Mouse (Mus musculus): ENCODE results near the gene Gga1.

DNA sequence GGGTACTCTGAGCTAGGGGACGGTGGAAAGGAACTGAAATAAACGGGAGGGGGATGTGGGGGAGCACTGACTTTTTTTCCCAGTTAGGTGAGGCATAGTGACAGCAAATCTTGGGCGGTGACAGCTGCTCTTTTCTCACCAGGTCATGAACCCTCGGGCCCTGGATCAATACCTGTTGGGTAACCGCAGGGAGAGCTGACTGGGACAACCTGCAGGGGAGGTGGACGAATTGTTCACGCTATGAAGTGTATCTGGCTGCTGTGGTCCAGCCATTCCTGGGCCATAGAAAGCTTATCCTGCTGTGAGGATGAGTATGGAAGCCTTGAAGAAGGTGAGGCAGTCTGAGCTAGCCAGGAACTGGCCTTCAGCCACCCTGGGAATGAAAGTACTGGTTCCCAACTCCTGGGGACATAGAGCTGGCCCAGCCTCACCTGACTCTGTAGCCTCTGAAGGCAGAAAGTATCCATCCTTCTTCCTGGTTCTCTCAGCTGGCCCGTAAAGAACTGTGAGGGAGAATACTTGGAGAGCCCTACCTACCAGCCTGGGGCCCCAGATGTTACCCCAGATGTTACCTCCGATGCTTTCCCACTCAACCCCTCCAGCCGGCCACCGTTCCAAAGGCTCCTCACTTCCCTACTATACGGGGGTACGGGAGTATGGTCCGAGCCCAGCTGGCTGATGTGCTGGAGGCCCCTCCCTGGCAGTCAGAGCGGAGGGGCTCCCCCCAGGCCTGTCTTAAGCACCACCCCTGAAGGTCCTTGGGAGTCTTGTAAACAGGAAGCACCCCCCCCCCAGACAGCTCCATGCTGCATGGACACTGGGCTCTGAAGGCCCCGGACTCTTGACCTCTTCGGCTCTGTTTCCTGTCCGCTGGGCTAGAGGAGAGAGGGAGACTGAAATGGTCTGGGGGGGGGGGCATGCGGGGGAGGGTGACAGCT is 45.0 kb upstream of the Gga1 start:
- TF ChIP-seq POLR2A (IDR thresholded peaks at IDR 0.05; ENCODE audit: low read depth, low read length) (no peak), CTCF (conservative IDR thresholded peaks at IDR 0.05; ENCODE audit: insufficient read depth, insufficient read length, low read depth, low read length) (no peak; the same call in 1 of the 2 replicates)

All from kidney, adult 2 months (tissue).